Mouse (Mus musculus) neural tube, embryonic 12.5 days (tissue): ENCODE data around the gene Setd2. TPM values are rescaled to one million over a fixed set of nuclear protein-coding genes. Genes with fewer than 3 reads are reported as not detected.
A peak's percentile ranks its signal among the peaks of the same experiment; 100 is the strongest.

ENCODE experiments used
- ATAC-seq: fragments of 200-750 bp; cut with Nextera tagmentation; 2 replicates; pipeline ENCODE4 v1.8.0; 2017; ENCODE audit warnings: low read depth, mild to moderate bottlenecking, moderate TSS enrichment, moderate library complexity; ENCODE audit not compliant: low FRiP score
- H3K27ac ChIP-seq: fragments of 300-500 bp; sonication (generic); 2 replicates; pipeline ENCODE4 v1.5.1; 2016
- H3K27me3 ChIP-seq: fragments of 300-500 bp; sonication (generic); replicated peaks from 2 replicates; pipeline ENCODE4 v1.6.1; 2016; ENCODE audit warnings: mild to moderate bottlenecking
- H3K36me3 ChIP-seq: fragments of 300-500 bp; sonication (generic); 2 replicates; pipeline ENCODE4 v1.6.1; 2016; ENCODE audit warnings: mild to moderate bottlenecking
- H3K4me1 ChIP-seq: fragments of 300-500 bp; sonication (generic); 2 replicates; pipeline ENCODE4 v1.6.1; 2016
- H3K4me2 ChIP-seq: fragments of 300-500 bp; sonication (generic); replicated peaks from 2 replicates; pipeline ENCODE4 v1.6.1; 2016; ENCODE audit warnings: mild to moderate bottlenecking
- H3K4me3 ChIP-seq: fragments of 300-500 bp; sonication (generic); 2 replicates; pipeline ENCODE4 v1.5.1; 2016
- H3K9ac ChIP-seq: fragments of 300-500 bp; sonication (generic); 2 replicates; pipeline ENCODE4 v1.6.1; 2016; ENCODE audit warnings: mild to moderate bottlenecking
- H3K9me3 ChIP-seq: fragments of 300-500 bp; sonication (generic); 2 replicates; pipeline ENCODE4 v1.6.1; 2016; ENCODE audit warnings: mild to moderate bottlenecking
- WGBS: fragments of 180-500 bp; shearing (Covaris S2); methylation state at CpG from one replicate; pipeline ENCODE4 v1.1.7; 2016; 5-methylcytosine and 5-hydroxymethylcytosine counted together
- polyA plus RNA-seq: library from polyadenylated mRNA; unstranded; fragments of >200 nt; fragmentation: Nextera tagmentation; extraction: Ambion mirVana; gene quantifications from 2 replicates; pipeline ENCODE4 v1.2.1, GENCODE M21; 2016

Setd2 gene
- 37.4 and 41.3 TPM in 2 replicates for polyA plus RNA-seq

GRCm38 (mm10) chr9:110532538-110533291 is at the start of gene Setd2:
TSS of gene Setd2 (plus strand) at chr9:110532597.
- ATAC-seq = peak; percentile 73
- Histone ChIP-seq H3K4me3 (peak within 1 kb of the TSS; percentile 97), H3K4me2 (peak within 1 kb of the TSS; percentile 84), H3K9me3 (no peaks in the 10 kb centered on the region), H3K9ac (peak within 1 kb of the TSS; percentile 99), H3K36me3 (no peaks in the 10 kb centered on the region), H3K4me1 (peaks cover 24% of the 10 kb centered on the region), H3K27ac (peak within 1 kb of the TSS; percentile 99), H3K27me3 (no peaks in the 10 kb centered on the region)
- WGBS = under 1% methylated on average over 90 of the region's 109 CpGs

- ATAC-seq = no peak
- Histone ChIP-seq H3K9ac (no peak overlapping the region), H3K9me3 (peaks cover 7% of the 10 kb centered on the region; the same call in 1 of the 2 replicates), H3K36me3 (no peaks in the 10 kb centered on the region), H3K27ac (no peak overlapping the region), H3K27me3 (no peaks in the 10 kb centered on the region), H3K4me1 (no peaks in the 10 kb centered on the region), H3K4me3 (no peak overlapping the region), H3K4me2 (no peak overlapping the region)
- WGBS = 16% methylated on average over 4 of the region's 4 CpGs
Observed at GRCm38 (mm10) chr9:110488841-110489240, 43.6 kb upstream of the Setd2 start.

- H3K4me3 ChIP-seq = no peak overlapping the region
- H3K9ac ChIP-seq = no peak overlapping the region
- H3K4me1 ChIP-seq = no peaks in the 10 kb centered on the region
- H3K27me3 ChIP-seq = no peaks in the 10 kb centered on the region
- ATAC-seq = no peak
- H3K4me2 ChIP-seq = no peak overlapping the region
- 63% methylated on average over 5 of the region's 5 CpGs for WGBS
- H3K36me3 ChIP-seq = no peaks in the 10 kb centered on the region
- no peak overlapping the region for H3K27ac ChIP-seq
- peaks cover 7% of the 10 kb centered on the region; the same call in 1 of the 2 replicates for H3K9me3 ChIP-seq
Observed at GRCm38 (mm10) chr9:110490913-110491312, 41.5 kb upstream of the Setd2 start.

- H3K27me3 ChIP-seq = no peaks in the 10 kb centered on the region
- H3K4me2 ChIP-seq = no peak overlapping the region
- H3K4me3 ChIP-seq = no peak overlapping the region
- no peaks in the 10 kb centered on the region for H3K36me3 ChIP-seq
- 52% methylated on average over 2 of the region's 2 CpGs for WGBS
- no peak overlapping the region for H3K9ac ChIP-seq
- no peaks in the 10 kb centered on the region for H3K9me3 ChIP-seq
- no peak for ATAC-seq
- H3K27ac ChIP-seq = no peak overlapping the region
- H3K4me1 ChIP-seq = no peaks in the 10 kb centered on the region
Observed at GRCm38 (mm10) chr9:110525737-110526136, 6.7 kb upstream of the Setd2 start.

GRCm38 (mm10) chr9:110529002-110529737 is 3.2 kb upstream of the Setd2 start:
- 48% methylated on average over 9 of the region's 9 CpGs for WGBS
- peaks cover 11% of the 10 kb centered on the region for H3K4me1 ChIP-seq
- H3K27ac ChIP-seq = no peak overlapping the region
- no peak for ATAC-seq
- H3K36me3 ChIP-seq = no peaks in the 10 kb centered on the region
- no peak overlapping the region for H3K9ac ChIP-seq
- no peak overlapping the region for H3K4me2 ChIP-seq
- no peaks in the 10 kb centered on the region for H3K27me3 ChIP-seq
- no peak overlapping the region for H3K4me3 ChIP-seq
- H3K9me3 ChIP-seq = no peaks in the 10 kb centered on the region

- Histone ChIP-seq H3K36me3 (no peaks in the 10 kb centered on the region), H3K27ac (no peak overlapping the region), H3K4me2 (no peak overlapping the region), H3K9ac (no peak overlapping the region), H3K9me3 (no peaks in the 10 kb centered on the region), H3K4me1 (peaks cover 24% of the 10 kb centered on the region), H3K27me3 (no peaks in the 10 kb centered on the region), H3K4me3 (no peak overlapping the region)
- no peak for ATAC-seq
- WGBS = 70% methylated on average over 3 of the region's 3 CpGs
Observed at GRCm38 (mm10) chr9:110530650-110531049, 1.7 kb upstream of the Setd2 start.

- H3K27ac ChIP-seq = no peak overlapping the region
- H3K4me2 ChIP-seq = peak overlapping the region; percentile 84
- H3K4me1 ChIP-seq = peaks cover 24% of the 10 kb centered on the region
- H3K9ac ChIP-seq = peak overlapping the region; percentile 99
- ATAC-seq = no peak
- H3K4me3 ChIP-seq = peak overlapping the region; percentile 97
- no peaks in the 10 kb centered on the region for H3K27me3 ChIP-seq
- H3K36me3 ChIP-seq = no peaks in the 10 kb centered on the region
- H3K9me3 ChIP-seq = no peaks in the 10 kb centered on the region
- WGBS = 35% methylated on average over 6 of the region's 6 CpGs
Observed at GRCm38 (mm10) chr9:110531151-110531791, 1.1 kb upstream of the Setd2 start.

GRCm38 (mm10) chr9:110531914-110532489 is 395 bp upstream of the Setd2 start:
- peak; percentile 99 for ATAC-seq
- Histone ChIP-seq H3K4me2 (peak overlapping the region; percentile 84), H3K9me3 (no peaks in the 10 kb centered on the region), H3K4me3 (peak overlapping the region; percentile 97), H3K27ac (peak overlapping the region; percentile 99), H3K36me3 (no peaks in the 10 kb centered on the region), H3K4me1 (peaks cover 24% of the 10 kb centered on the region), H3K9ac (peak overlapping the region; percentile 99), H3K27me3 (no peaks in the 10 kb centered on the region)
- WGBS = under 1% methylated on average over 45 of the region's 53 CpGs

- H3K4me1 ChIP-seq = peaks cover 24% of the 10 kb centered on the region
- peak overlapping the region; percentile 97 for H3K4me3 ChIP-seq
- no peaks in the 10 kb centered on the region for H3K36me3 ChIP-seq
- WGBS = 45% methylated on average over 5 of the region's 5 CpGs
- H3K4me2 ChIP-seq = peak overlapping the region; percentile 84
- H3K27ac ChIP-seq = no peak overlapping the region
- no peaks in the 10 kb centered on the region for H3K9me3 ChIP-seq
- peak overlapping the region; percentile 99 for H3K9ac ChIP-seq
- no peak for ATAC-seq
- no peaks in the 10 kb centered on the region for H3K27me3 ChIP-seq
Observed at GRCm38 (mm10) chr9:110533645-110534044, 1.2 kb downstream of the Setd2 start.

- Histone ChIP-seq H3K4me2 (peak overlapping the region; percentile 84), H3K9ac (no peak overlapping the region), H3K9me3 (no peaks in the 10 kb centered on the region), H3K27me3 (no peaks in the 10 kb centered on the region), H3K36me3 (no peaks in the 10 kb centered on the region), H3K4me3 (no peak overlapping the region), H3K27ac (no peak overlapping the region), H3K4me1 (peaks cover 24% of the 10 kb centered on the region)
- WGBS = 82% methylated on average over 2 of the region's 2 CpGs
- ATAC-seq = no peak
Observed at GRCm38 (mm10) chr9:110535114-110535513, 2.7 kb downstream of the Setd2 start.

GRCm38 (mm10) chr9:110536636-110537035 is 4.2 kb downstream of the Setd2 start:
- no peak overlapping the region for H3K4me2 ChIP-seq
- H3K27ac ChIP-seq = no peak overlapping the region
- no peaks in the 10 kb centered on the region for H3K9me3 ChIP-seq
- no peaks in the 10 kb centered on the region for H3K27me3 ChIP-seq
- no peak for ATAC-seq
- H3K4me3 ChIP-seq = no peak overlapping the region
- no peak overlapping the region for H3K9ac ChIP-seq
- peaks cover 19% of the 10 kb centered on the region for H3K4me1 ChIP-seq
- H3K36me3 ChIP-seq = no peaks in the 10 kb centered on the region
- 98% methylated on average over 2 of the region's 2 CpGs for WGBS

- Histone ChIP-seq H3K4me1 (peaks cover 19% of the 10 kb centered on the region), H3K9me3 (no peaks in the 10 kb centered on the region), H3K4me2 (no peak overlapping the region), H3K27me3 (no peaks in the 10 kb centered on the region), H3K4me3 (no peak overlapping the region), H3K36me3 (no peaks in the 10 kb centered on the region), H3K9ac (no peak overlapping the region), H3K27ac (no peak overlapping the region)
- ATAC-seq = no peak
Observed at GRCm38 (mm10) chr9:110538511-110538910, 6.1 kb downstream of the Setd2 start.
